Mouse (Mus musculus) adrenal gland, postnatal 10 days (tissue): Measurements from ENCODE around the gene Fktn. TPM values are rescaled to one million over a fixed set of nuclear protein-coding genes. Genes with fewer than 3 reads are reported as not detected.
"Not testable (repeated sequence)": the region's sequence is repeated elsewhere in the genome, so short reads cannot be mapped to it uniquely, and the experiment has no call there.

Source experiments
- DNase-seq: peaks from one replicate; pipeline ENCODE4 v3.0.0; 2021; ENCODE audit warnings: mixed read lengths
- total RNA-seq, 2 experiments: library from RNA; stranded (reverse); gene quantifications; 2 replicates each; pipeline ENCODE4 v1.2.3; 2021

The Fktn gene
- total RNA-seq, 2 experiments from 2014 or later: 14.2 to 18.1 TPM

DNA sequence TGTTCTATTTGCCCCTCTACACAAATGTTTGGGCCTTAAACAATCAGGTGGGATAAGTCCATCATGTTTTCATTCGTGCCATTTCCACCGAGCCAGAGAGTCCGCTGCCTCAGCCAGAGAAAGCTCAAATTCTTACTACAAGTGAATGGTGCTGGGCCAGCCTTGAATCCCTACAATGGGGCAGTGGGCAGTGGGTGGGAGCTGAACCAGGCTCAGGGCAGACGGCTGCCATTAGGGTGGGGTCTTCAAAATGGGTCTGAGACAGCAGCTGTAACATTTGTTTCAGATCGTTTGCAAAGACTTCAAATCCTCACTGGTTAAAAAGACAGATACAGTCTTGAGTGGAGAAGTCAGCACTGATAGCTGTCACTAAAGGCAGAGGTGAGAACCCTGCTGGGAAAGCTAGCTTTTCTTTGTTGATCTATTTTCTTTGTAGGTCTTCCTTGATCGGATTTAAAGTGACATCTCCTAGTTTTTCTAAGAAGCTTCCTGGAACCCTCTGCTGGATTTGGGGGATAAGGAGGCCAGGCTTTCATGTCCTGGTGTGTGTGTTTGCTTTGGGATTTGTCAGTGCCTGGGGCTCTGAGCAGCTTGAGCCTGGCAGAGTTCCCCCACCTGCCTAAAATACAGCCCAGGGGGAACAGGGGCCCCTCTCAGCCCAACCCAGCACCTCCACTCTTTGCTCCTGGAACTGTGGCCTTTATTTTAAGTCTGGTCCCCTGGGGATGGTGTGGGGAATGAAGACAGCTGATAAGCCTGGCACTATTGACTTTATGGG is 57.3 kb downstream of the Fktn start:
- DNase-seq: no peak

DNA sequence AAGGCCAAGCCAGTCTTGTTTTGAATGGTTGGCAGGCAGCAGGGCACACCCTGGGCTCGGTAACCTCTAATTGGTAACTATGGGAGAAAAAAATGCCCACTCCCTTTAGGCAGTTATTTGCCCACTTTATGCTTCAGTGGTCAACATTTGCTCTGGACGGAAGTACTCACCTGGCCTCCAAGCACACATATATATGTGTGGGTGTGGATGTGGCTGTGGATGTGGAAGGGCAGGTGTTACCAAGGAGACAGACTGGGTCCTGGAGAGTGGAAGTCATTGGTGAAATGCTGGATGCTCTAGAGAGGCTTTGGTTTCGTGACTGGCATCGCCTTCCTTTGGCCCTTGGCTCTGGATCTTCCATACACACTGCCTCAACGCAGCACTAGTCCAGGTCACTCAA is 58.2 kb downstream of the Fktn start:
- DNase-seq: no peak

DNA sequence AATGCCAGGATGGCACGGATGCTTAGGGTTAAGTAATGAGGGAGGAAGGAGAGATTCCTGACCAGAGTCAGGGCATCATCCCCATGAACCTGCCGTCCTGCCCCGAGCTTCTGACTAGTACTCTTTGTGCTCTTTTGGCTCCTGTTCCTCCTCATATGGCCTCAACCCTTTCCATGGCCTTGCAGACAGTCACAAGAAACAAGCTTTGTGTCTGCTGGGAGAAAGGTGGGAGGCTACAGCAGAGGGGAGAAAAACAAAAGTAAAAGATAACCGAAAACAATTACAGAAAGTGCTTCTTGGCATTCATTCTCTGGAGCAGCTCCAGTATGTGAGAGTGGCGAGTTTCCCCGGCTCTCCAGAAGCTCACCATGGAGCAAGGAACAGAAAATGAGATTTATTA is 60.1 kb downstream of the Fktn start:
- DNase-seq: no peak

DNA sequence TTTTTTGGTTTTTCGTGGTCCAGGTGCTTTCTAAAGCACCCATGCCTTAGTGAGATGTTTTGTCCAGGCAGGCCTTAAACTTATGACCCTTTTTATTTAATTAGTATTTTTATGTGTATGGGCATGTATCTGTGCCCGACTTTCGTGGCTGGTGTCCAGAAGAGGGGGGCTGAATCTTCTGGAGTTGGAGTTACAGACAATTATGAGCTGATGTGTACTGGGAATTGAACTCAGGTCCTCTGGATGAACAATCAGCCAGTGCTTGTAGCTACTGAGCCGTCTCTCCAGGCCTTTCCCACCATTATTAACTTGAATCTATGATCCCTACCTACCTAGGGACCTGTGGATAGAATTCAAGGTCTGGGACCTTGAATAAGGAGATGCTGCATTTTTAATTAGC is 67.6 kb downstream of the Fktn start:
- DNase-seq: no peak

DNA sequence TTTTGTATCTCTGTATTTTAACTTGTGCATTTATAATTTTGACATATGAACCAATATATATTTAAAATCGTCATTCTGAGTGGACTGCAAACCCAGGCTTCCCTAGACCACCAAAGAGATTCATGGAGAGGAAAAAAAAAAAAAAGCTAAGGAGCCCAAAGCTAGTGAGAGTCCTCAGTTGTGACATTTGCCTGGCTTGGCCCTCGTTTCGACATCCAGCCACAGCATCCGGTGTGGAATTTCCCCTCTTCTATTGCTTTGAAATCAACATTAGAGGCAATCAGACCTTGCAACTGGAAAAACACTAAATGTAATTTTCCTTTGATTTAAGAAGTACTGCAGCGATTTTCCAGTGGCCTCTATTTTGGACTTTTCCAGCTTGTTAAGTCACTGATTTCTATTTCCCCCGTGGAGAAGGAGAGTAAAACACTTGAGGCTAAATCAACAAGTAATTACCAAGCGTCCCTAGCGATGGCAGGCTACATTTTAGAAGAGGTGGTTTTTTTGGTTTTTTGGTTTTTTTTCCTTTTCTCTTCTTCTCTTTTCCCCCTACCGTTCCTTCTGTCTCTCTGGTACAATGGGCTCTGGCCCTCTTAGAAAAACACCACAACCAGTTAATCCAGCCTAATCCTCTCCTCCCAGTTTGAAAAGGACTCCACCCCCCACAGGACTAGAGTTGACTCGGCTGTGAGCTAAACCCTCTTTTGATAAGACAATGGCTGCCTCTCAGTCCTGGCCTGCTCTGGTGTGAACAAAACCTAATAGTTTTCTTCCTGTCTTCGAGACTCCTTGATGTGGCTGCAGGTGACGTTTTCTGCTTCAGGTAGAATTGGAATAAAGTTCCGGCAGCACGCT is 68.6 kb downstream of the Fktn start:
- DNase-seq: no peak

DNA sequence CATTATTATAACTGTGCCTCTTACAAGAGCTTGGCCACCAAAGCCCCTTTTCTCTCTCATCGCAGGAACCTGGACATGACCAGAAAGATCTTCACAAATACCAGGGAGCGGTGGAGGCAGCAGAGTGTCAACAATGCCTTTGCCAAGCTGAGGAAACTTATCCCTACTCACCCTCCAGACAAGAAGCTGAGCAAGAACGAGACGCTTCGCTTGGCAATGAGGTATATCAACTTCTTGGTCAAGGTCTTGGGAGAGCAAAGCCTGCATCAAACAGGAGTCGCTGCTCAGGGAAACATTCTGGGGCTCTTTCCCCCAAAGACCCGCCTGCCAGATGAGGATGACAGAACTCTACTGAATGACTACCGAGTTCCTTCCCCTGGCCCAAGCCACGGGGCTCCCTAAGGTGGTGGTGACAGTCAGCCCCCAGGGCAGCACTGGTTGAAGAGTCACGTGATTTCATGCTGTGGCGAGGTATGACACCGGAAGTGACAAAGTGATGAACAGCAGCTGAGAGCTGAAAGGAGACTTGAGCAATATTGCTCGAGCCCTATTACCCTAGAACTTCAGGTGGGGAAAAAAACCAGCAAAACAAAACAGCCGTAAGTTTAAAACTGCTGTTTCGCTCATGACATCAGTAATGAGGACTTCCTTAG is 72.1 kb downstream of the Fktn start:
- DNase-seq: no peak

DNA sequence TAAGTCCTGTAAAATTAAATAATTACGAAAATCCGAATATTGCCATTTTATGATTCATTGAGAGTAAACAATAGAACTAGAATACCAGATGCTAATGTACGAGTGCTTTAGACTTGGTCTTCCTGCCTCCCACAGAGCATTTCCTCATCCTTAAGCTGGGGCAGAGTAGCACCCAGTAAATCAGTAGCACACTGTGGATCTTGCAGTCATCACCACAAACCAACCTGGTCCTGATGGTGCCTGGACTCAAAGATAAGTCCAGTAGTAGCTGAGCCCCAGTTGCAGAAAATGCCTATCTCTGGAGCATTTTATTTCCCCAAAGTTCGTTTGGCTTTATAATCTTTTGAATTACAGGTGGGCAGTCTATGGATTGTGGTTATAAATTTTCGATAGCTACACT is 73.1 kb downstream of the Fktn start:
- DNase-seq: no peak

DNA sequence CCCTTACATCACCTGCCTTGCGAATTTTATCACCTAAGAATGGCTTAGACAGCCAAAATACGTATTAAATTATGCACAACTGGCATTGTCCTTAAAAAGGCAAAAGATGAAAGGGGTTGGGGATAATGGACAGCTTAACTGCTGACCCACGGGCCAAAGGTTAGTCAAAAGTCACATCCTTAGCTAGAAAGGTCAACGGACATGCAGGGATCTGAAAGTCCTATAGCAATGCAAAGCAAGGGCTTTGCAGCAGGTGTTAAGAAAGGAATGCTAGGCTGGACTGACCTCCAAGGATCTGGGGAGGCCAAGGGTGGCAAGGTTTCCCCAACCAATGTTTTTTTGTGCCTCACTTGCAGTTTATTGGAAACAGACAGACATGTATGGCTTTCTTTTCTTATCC is 75.5 kb downstream of the Fktn start:
- DNase-seq: no peak

DNA sequence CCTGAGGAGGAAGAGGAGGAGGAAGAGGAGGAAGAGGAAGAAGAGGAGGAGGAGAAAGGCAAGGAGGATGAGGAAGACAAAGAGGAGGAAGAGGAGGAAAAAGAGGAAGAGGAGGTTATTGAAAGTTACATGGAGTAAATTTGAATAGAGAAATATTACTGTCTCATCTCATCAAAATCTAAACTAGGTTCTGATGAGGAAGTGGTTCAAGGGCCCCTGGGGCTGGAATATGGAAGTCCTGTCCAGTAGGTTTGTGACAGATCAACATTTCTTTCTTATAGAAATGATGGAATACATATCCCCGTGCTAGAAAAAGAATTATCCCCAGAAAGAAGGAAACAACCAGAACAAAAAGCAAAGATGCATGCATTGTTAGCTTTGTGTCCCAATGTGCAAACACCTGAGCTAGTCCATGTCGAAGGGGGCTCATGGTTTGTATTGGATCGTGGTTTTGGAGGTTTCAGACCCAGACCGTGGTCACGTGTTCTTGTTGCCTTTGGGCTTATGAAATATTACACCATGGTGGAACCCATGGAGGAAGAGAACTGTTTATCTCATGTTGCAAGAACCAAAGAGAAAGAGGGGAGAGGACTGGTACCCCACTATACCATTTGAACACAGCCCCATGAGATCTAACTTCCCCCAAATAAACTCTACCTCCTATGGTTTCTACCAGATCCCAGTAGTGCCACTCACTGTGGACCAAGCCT is 80.6 kb downstream of the Fktn start:
- no peak for DNase-seq

DNA sequence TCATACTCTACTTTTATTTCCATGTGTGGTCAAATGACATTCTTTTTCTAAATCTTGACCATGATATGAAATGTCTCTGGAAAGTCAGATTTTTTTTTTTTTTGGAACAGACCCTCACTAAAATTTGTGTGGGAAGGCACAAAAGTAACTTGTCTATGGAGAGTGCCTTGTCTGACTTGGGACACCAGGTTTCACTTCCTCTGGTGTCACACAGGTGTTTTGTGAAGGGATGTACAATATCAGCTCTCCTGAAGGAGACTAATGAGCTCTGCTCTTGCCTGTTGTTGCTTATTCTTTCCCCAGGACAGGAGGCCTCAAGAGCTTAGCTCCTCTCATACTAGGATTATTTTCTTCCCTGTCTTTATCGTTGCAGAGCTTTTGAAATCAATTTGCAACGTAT is 81.3 kb downstream of the Fktn start:
- DNase-seq: no peak

DNA sequence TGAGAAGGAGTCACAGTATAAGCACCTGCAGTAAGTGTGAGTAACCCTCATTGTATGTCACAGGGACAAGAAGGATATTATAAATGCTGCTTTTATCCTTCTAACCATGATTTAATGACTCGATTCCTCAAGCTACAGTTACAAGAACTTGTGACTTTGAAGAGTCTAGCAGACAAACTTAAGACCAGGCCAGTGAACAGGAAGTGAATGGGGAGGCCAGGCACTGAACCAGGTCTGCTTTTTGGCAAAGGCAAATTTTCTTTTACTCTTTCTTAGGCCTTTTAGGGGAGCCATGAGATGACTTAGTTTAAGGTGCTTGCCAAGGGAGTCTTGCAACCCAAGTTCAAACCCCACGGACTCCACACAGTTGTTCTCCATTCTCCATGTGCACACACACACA is 81.9 kb downstream of the Fktn start:
- no peak for DNase-seq

DNA sequence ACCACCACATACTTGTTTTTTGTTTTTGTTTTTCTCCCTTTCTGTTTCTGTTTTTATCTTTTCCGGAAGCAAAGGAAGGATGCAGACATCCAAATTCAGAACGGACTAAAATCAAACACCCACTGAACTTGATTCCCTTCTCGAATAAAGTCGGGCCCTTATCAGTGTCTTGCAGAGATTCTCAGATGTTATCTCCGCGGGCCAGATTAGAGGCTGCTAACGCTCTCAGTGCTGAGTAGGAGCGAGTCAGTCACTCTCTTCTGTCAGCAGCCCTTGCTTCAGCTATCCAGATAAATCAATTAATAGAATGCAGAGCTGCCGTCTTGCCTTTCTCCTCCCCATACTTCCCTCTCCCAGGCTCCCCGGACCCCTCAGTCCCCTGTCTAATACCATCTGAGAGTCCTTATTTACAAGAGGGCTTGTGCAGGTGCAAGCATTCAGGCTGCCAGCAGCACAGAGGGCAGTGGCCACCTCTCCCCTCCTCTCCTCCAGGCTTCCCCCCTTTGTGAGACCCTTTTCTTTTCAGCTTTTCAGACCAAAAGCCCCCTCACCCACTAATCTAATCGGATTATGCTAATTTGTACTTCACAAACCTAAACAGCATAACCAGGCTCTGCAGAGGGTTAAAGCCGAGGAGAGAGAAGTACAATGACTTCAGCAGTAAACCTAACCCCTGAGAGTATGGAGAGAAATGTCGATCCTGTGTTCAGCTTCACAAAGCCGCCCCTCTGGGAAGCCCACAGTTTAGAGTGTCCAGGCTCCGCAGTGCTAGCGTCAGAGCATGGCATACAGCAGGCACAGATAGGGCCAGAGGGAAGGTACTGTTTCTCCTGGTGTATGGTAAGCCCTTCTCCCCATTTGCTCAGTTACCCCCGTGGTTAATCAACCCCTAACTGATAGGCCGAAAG is 83.3 kb downstream of the Fktn start:
- DNase-seq: no peak

DNA sequence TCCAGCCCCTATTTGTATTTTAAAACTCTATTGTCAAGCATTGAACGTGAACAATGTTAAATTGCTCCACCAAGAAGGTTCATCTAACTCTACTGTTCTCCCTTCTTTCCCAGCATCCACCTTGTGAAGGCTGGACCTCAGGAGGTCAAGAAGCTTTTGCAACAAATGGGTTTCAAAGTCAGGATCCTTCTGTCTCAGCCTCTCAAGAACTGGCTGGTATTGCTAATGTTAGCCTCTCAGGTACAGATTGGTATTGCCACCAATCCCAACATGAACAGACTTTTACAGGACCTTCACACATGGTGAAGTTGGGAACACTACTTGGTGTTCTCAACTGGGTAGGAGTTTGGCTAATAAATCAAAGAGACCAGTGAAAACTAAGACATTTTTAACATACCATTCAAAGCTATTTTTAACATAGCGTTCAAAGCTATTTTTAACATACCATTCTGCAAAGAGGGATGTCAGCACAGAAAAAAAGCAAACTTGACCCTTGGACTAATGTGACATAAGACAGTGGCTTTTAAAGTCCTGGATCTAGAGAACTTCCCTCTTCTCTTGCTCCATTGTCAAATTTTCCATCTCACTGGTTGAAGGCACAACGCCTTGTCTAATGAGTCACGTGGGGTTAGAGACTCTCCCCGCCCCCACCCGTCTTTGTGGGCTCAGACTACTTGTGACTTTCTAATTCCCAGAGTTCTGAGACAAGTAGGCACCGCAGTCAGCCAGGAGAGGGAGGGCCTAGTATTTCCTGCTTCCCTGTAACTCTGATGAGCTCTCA is 85.3 kb downstream of the Fktn start:
- no peak for DNase-seq

DNA sequence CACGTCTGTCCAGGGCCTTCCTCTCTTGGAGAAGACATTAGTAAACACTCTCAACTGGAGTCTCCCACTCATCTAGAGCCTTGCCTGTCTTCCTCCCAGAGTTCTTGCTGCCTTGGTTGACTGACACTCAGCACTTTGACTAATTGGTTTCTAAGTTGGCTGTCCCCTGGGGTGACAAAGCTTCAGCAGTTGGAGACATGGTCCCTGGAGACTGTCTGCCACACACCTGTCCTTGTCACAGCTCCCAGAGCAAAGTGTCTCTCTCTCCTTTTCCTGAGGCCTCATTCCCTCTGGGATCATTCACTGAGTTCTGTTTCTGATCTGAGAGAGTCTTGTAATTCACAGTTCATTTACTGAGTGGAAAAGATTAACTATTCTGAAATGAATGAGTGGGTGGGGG is 86.0 kb downstream of the Fktn start:
- no peak for DNase-seq

DNA sequence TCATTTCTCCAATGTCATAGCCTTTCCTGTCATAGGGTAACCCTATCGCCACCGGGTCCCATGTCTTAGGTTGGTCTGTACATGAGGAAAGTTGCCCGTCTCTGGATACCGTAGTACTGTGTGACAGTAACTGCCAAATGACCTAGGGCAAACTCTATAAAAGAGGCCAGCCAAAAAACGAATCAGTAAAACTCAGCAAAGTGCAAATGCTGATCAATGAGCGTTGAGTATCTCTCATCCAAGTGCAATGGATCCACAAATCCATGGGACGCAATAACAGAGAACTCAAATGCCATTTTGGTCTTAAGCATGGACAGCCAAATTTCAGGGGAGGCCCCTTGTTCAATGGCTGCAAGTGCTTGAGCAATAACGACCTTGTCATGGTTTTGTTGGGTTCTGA is 89.9 kb downstream of the Fktn start:
- not testable (repeated sequence) for DNase-seq

DNA sequence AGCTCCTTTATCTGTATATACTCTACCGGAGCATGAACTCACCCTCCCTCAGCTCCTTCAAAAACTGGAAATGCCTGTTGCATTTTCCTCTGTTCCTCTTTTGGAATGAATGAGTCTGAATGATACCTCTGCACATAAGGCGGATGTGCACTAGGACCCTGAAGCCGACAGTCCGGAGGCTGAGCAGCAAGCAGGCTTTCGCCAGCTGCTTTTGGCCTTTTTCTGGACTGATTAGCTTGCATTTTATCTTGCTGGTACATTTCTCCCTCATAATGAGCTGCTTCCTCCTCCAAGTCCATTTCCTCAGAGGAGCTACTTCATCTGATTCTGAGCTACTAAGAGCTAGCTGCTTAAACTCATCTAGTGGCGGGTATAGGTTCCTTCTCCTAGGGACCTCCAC is 92.6 kb downstream of the Fktn start:
- DNase-seq: not testable (repeated sequence)

DNA sequence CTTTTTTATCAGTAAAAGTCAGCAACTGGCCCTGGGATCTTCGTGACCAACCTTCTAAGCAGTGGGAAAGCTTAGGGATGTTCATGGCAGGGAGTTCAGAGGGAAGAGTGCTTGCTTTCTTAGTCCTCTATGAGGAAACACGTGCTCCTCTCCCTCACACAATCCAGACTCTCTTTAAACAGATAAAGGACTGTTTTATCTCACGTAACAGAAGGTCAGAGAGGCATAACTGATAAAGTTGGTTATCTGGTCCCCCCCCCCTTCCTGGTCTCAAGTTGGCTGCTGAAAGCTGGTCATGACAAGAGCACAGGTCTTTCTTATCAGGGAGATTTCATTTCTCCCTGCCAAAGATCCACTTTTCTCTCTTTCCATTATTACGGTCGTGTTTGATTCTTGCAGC is 104.5 kb downstream of the Fktn start:
- no peak for DNase-seq

DNA sequence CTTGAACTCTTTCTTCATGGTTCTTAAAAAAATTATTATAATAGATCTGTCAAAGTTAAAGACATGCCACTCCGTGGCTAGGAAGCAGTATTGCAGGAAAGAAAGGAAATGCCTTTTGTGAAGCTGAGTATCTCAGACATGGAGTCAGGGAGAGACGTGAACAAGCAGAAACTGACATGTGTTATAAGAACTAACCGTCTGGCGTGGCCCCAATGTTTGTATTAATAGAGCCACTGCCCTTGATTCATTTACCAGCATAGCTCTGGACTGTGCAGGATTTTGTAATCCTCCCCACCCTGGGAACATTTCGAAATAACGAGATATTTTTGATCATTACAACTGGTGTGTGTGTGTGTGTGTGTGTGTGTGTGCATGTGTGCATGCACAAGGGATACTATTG is 109.9 kb downstream of the Fktn start:
- peak; percentile 74 for DNase-seq

DNA sequence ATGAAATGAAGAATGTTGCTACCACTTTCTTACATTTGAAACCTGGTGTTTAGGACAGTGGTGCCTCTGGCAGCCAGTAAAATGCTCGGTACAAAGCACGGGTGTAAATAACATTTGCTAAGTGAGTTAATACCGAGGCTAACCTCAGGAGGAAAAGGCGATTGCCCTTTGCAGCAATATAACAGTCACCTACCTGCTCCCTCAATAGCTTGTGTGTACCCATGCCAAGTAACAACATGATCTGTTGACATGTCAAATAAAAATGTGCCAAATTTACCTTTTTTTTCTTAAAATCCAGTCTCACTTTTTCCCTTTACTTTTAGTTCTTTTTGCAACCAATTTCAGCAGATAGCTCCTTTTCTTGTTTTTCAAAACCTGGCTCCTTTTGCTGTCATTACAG is 111.0 kb downstream of the Fktn start:
- no peak for DNase-seq

DNA sequence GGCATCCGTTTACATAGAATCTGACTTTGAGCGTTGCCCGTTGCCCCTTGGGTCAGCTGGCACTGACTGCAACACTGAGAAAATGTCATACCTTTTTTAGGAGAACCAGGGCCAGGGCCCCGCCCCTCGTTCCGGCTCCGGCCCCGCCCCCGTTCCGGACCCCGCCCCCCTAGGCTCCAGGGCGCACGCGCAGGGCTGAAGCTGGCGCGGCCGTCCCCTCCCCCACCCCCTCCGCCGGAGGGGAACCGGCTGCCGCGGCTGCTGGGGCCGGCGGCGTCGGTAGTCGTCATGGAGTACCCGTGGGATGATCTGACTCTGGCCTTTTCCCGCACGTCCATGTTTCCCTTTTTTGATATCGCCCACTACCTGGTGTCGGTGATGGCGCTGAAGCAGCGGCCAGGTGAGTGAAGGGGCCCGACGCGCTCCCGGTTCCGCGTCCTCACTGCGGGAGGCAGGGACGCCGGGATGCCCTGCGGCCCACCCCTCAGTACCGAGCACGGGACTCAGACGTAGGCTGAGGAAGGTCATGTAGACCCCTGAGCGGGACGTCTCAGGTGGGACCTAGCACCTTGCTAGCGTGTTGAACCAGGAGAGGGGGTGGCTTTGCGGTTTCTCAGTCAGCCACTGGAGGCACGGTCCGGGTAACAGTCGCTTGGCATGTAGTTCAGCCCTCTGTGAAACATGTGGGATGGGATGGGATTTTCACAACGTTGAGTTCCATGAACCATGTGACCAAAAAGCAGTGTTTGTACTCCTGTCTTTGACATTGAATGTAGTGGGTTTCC is 112.2 kb downstream of the Fktn start, which contains the start of gene Tmem38b:
TSS of gene Tmem38b (plus strand) at position 225 of the 785 bp plus-strand sequence.
- DNase-seq: peak; percentile 92
